Mouse (Mus musculus) midbrain, embryonic 16.5 days (tissue): ENCODE measurements at regions not wholly inside any gene's neighbourhood (a gene's known extent, or its start where the extent isn't known, plus 50 kb on each side); places are given as distances from the start of the nearest gene placed in this dataset.

ENCODE experiments used
- ATAC-seq: fragments of 200-750 bp; cut with Nextera tagmentation; 2 replicates; pipeline ENCODE4 v1.8.0; 2017; ENCODE audit warnings: moderate TSS enrichment
- H3K27ac ChIP-seq: fragments of 300-500 bp; sonication (generic); 2 replicates; pipeline ENCODE4 v1.5.1; 2014; ENCODE audit warnings: mild to moderate bottlenecking, low read length, mixed read lengths
- H3K27me3 ChIP-seq: fragments of 300-500 bp; sonication (generic); 2 replicates; pipeline ENCODE4 v1.6.1; 2014; ENCODE audit warnings: low read depth, low read length, mixed read lengths; ENCODE audit not compliant: control insufficient read depth, insufficient read depth
- H3K36me3 ChIP-seq: fragments of 300-500 bp; sonication (generic); 2 replicates; pipeline ENCODE4 v1.6.1; 2014; ENCODE audit warnings: mild to moderate bottlenecking, low read length, moderate library complexity, mixed read lengths; ENCODE audit not compliant: control insufficient read depth, insufficient read depth
- H3K4me1 ChIP-seq: fragments of 300-500 bp; sonication (generic); 2 replicates; pipeline ENCODE4 v1.6.1; 2014; ENCODE audit warnings: mild to moderate bottlenecking, low read length, mixed read lengths; ENCODE audit not compliant: control insufficient read depth, insufficient read depth
- H3K4me2 ChIP-seq: fragments of 300-500 bp; sonication (generic); 2 replicates; pipeline ENCODE4 v1.6.1; 2014; ENCODE audit warnings: mild to moderate bottlenecking, low read length, mixed read lengths
- H3K4me3 ChIP-seq: fragments of 300-500 bp; sonication (generic); 2 replicates; pipeline ENCODE4 v1.5.1; 2014; ENCODE audit warnings: low read depth, mild to moderate bottlenecking, low read length, moderate library complexity, mixed read lengths
- H3K9ac ChIP-seq: fragments of 300-500 bp; sonication (generic); 2 replicates; pipeline ENCODE4 v1.6.1; 2014; ENCODE audit warnings: low read depth, low read length, mixed read lengths
- H3K9me3 ChIP-seq: fragments of 300-500 bp; sonication (generic); replicated peaks from 2 replicates; pipeline ENCODE4 v1.6.1; 2014; ENCODE audit warnings: mild to moderate bottlenecking, low read length, mixed read lengths; ENCODE audit not compliant: control insufficient read depth, poor library complexity, severe bottlenecking
- whole genome bisulfite sequencing: fragments of 180-500 bp; shearing (Covaris S2); extraction: QIAGEN DNeasy Blood & Tissue Kit; methylation state at CpG from one replicate; pipeline ENCODE4 v1.1.7; 2014; 5-methylcytosine and 5-hydroxymethylcytosine counted together

DNA sequence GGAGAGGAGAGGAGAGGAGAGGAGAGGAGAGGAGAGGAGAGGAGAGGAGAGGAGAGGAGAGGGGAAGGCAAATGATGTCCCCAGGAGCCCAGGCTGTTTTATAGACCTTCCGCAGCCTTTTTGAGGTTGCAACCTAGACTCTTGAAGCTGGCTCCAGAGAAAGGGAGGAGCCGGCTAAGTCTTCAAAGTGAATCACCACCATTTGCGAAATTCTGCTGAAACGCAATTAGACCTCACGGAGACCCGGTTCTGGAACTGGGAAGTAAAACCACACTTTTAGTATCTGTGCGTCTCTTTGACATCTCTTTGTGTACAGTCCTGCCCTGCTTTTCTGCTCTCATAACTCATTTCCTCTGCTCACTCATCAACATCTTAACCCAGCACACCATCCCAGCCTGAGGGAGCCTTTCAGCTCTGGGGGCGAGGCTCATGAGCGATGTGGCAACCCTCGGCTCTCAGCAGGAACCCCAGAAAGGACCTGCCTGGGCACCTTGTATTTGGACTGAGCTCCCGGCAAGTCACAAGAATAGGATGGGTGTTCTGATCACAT is 196.6 kb upstream of the Jarid2 start:
- no peaks in the 10 kb centered on the region for H3K27me3 ChIP-seq
- WGBS, result 91% methylated on average over 11 of the region's 11 CpGs

GRCm38 (mm10) chr13:44534575-44535080 is 194.6 kb upstream of the Jarid2 start:
- Histone ChIP-seq H3K9ac (no peak overlapping the region), H3K4me3 (no peak overlapping the region), H3K27ac (no peak overlapping the region), H3K4me2 (no peak overlapping the region), H3K27me3 (no peaks in the 10 kb centered on the region), H3K4me1 (no peaks in the 10 kb centered on the region), H3K36me3 (no peaks in the 10 kb centered on the region), H3K9me3 (no peaks in the 10 kb centered on the region)
- ATAC-seq, result no peak
- 88% methylated on average over 6 of the region's 6 CpGs for WGBS

More for the DNA sequence above, 196.6 kb upstream of the Jarid2 start:
- ATAC-seq, result no peak
- Histone ChIP-seq H3K27ac (no peak overlapping the region), H3K4me2 (no peak overlapping the region), H3K4me3 (no peak overlapping the region), H3K36me3 (no peaks in the 10 kb centered on the region), H3K4me1 (no peaks in the 10 kb centered on the region), H3K9ac (no peak overlapping the region), H3K9me3 (no peaks in the 10 kb centered on the region)

DNA sequence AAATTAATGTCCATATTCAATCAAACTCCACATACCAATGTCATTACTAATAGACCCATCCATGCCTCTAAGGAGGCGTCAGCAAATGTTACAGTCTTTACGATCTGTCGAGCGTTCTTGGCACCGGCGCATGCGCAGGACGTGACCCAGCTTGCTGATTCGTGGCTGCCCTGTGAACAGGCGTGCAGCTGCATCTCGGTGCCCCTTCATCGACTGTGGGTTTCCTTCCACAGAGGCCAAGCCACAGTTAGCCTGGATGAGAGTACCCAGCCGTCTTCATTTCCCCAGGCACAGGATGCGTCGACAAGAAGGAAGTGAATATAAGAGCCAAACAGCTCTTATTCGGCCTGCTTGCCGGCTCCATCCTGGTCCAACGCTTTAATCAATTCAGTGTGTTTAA is 193.8 kb upstream of the Jarid2 start:
- no peak for ATAC-seq
- 90% methylated on average over 18 of the region's 18 CpGs for WGBS
- Histone ChIP-seq H3K27ac (no peak overlapping the region), H3K9ac (no peak overlapping the region), H3K9me3 (no peaks in the 10 kb centered on the region), H3K27me3 (no peaks in the 10 kb centered on the region), H3K4me2 (no peak overlapping the region), H3K4me3 (no peak overlapping the region), H3K36me3 (no peaks in the 10 kb centered on the region), H3K4me1 (no peaks in the 10 kb centered on the region)

DNA sequence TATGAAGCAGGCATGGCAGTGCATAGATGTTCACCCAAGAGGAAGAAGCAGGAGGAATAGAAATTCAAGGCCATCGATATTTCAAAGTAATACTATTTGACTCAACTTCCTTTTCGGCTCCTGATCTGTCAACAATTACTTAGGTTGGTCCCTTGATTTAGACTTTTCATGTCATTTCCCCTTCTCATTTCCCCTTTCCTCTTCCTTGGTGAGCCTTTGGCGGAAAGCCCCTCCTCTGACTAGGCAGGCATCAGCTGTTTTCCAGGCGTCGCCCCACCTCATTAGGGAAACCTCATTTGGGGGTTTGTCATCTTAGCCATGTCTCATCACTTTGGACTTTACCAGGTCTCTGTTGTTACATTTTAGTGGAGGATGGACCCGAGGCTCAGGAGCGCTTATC is 191.0 kb upstream of the Jarid2 start:
- H3K27ac ChIP-seq, result no peak overlapping the region
- no peak for ATAC-seq
- no peak overlapping the region for H3K9ac ChIP-seq
- H3K36me3 ChIP-seq, result no peaks in the 10 kb centered on the region
- no peaks in the 10 kb centered on the region for H3K27me3 ChIP-seq
- H3K4me3 ChIP-seq, result no peak overlapping the region
- no peaks in the 10 kb centered on the region for H3K4me1 ChIP-seq
- no peaks in the 10 kb centered on the region for H3K9me3 ChIP-seq
- 90% methylated on average over 7 of the region's 7 CpGs for WGBS
- H3K4me2 ChIP-seq, result no peak overlapping the region

GRCm38 (mm10) chr13:44540401-44540800 is 188.9 kb upstream of the Jarid2 start:
- no peaks in the 10 kb centered on the region for H3K4me1 ChIP-seq
- WGBS, result 98% methylated on average over 4 of the region's 4 CpGs
- no peak overlapping the region for H3K4me3 ChIP-seq
- no peak overlapping the region for H3K27ac ChIP-seq
- H3K4me2 ChIP-seq, result no peak overlapping the region
- H3K9ac ChIP-seq, result no peak overlapping the region
- no peaks in the 10 kb centered on the region for H3K27me3 ChIP-seq
- ATAC-seq, result no peak
- no peaks in the 10 kb centered on the region for H3K36me3 ChIP-seq
- no peaks in the 10 kb centered on the region for H3K9me3 ChIP-seq

- ATAC-seq, result no peak
- Histone ChIP-seq H3K27ac (no peak overlapping the region), H3K9ac (no peak overlapping the region), H3K9me3 (no peaks in the 10 kb centered on the region), H3K27me3 (no peaks in the 10 kb centered on the region), H3K4me3 (no peak overlapping the region), H3K4me2 (no peak overlapping the region), H3K36me3 (no peaks in the 10 kb centered on the region), H3K4me1 (no peaks in the 10 kb centered on the region)
- 65% methylated on average over 5 of the region's 5 CpGs for WGBS
Observed at GRCm38 (mm10) chr13:44541243-44541653, 188.0 kb upstream of the Jarid2 start.

DNA sequence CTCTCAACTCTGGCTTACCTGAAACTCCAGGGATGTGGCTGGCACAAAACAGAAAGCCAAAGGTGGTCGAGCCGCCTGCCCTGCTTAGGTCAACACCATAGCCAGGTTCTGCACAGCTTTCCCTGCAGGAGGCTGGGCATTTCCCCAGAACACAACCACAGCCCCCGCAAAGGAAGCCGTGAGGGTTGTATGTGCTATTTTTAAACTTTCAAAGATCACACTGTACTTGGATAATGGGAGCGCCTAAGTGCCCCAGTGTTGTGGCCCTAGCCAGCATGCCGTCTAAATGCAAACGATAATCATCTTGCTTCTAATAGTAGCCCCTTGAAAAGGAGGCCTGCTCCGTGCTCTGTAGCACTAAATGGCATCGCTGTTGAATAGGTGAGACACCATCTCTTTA is 184.5 kb upstream of the Jarid2 start:
- Histone ChIP-seq H3K4me3 (no peak overlapping the region), H3K9me3 (no peaks in the 10 kb centered on the region), H3K27me3 (no peaks in the 10 kb centered on the region), H3K4me1 (no peaks in the 10 kb centered on the region), H3K4me2 (no peak overlapping the region), H3K9ac (no peak overlapping the region), H3K27ac (no peak overlapping the region), H3K36me3 (no peaks in the 10 kb centered on the region)
- WGBS, result 71% methylated on average over 9 of the region's 9 CpGs
- ATAC-seq, result no peak

DNA sequence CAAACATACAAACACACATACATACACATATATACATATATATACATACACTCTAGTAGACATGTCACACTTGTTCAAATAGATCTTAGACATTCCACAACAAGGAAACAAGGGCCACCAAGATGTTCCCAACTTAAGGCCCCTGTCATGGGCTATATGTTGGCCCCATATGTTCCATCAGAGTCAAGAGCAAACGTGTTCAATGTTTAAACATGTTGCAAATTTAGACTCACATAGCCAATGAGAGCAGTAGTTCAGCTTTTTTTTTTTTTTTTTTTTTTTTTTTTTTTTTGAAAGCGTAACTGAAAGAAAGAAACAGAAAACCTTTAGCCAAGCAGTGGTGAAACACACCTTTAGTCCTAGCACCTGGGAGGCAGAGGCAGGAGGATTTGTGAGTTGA is 183.0 kb upstream of the Jarid2 start:
- no peak overlapping the region for H3K9ac ChIP-seq
- H3K4me1 ChIP-seq, result no peaks in the 10 kb centered on the region
- no peak for ATAC-seq
- no peaks in the 10 kb centered on the region for H3K27me3 ChIP-seq
- H3K4me3 ChIP-seq, result no peak overlapping the region
- WGBS, result 93% methylated on average over 2 of the region's 2 CpGs
- H3K4me2 ChIP-seq, result no peak overlapping the region
- H3K36me3 ChIP-seq, result no peaks in the 10 kb centered on the region
- no peak overlapping the region for H3K27ac ChIP-seq
- no peaks in the 10 kb centered on the region for H3K9me3 ChIP-seq

- H3K4me3 ChIP-seq, result no peak overlapping the region
- no peaks in the 10 kb centered on the region for H3K4me1 ChIP-seq
- no peaks in the 10 kb centered on the region for H3K9me3 ChIP-seq
- no peaks in the 10 kb centered on the region for H3K36me3 ChIP-seq
- WGBS, result 95% methylated on average over 3 of the region's 3 CpGs
- ATAC-seq, result no peak
- no peak overlapping the region for H3K27ac ChIP-seq
- H3K9ac ChIP-seq, result no peak overlapping the region
- H3K4me2 ChIP-seq, result no peak overlapping the region
- no peaks in the 10 kb centered on the region for H3K27me3 ChIP-seq
Observed at GRCm38 (mm10) chr13:44548880-44549279, 180.4 kb upstream of the Jarid2 start.
